Mouse (Mus musculus) testis, postnatal 14 days (tissue): Measurements from ENCODE around the gene Pola1.
"Not testable (repeated sequence)": the region's sequence is repeated elsewhere in the genome, so short reads cannot be mapped to it uniquely, and the experiment has no call there.

Experiments
- DNase-seq: peaks from one replicate; pipeline ENCODE4 v3.0.0; 2021; ENCODE audit warnings: low spot score

Gene Pola1

GRCm38 (mm10) chrX:93429738-93430260, 202.2 kb downstream of the Pola1 start:
- DNase-seq: no peak

GRCm38 (mm10) chrX:93428956-93429737, 202.8 kb downstream of the Pola1 start:
- no peak for DNase-seq

GRCm38 (mm10) chrX:93400871-93401270, 231.1 kb downstream of the Pola1 start:
- DNase-seq: not testable (repeated sequence)

GRCm38 (mm10) chrX:93397089-93397488, 234.9 kb downstream of the Pola1 start:
- DNase-seq: no peak

GRCm38 (mm10) chrX:93377285-93377972, 254.5 kb downstream of the Pola1 start:
- DNase-seq: no peak

- no peak for DNase-seq
Measured at GRCm38 (mm10) chrX:93373503-93373902, 258.5 kb downstream of the Pola1 start.

- DNase-seq: no peak
Measured at GRCm38 (mm10) chrX:93369708-93370107, 262.2 kb downstream of the Pola1 start.

- no peak for DNase-seq
Measured at GRCm38 (mm10) chrX:93368211-93368610, 263.7 kb downstream of the Pola1 start.

GRCm38 (mm10) chrX:93321336-93321735, 310.6 kb downstream of the Pola1 start:
- DNase-seq: no peak

- no peak for DNase-seq
Measured at GRCm38 (mm10) chrX:93319979-93320378, 312.0 kb downstream of the Pola1 start.

GRCm38 (mm10) chrX:93317577-93317976, 314.4 kb downstream of the Pola1 start:
- DNase-seq: no peak

- DNase-seq: no peak
Measured at GRCm38 (mm10) chrX:93305780-93306179, 326.2 kb downstream of the Pola1 start.

GRCm38 (mm10) chrX:93301798-93302197, 330.2 kb downstream of the Pola1 start:
- no peak for DNase-seq

GRCm38 (mm10) chrX:93300183-93300815, 331.7 kb downstream of the Pola1 start:
- no peak for DNase-seq

GRCm38 (mm10) chrX:93299771-93300170, 332.2 kb downstream of the Pola1 start:
- no peak for DNase-seq

- DNase-seq: no peak
Measured at GRCm38 (mm10) chrX:93299046-93299626, 332.8 kb downstream of the Pola1 start.

- DNase-seq: no peak
Measured at GRCm38 (mm10) chrX:93297001-93297441, 334.9 kb downstream of the Pola1 start.

GRCm38 (mm10) chrX:93295819-93296218, 336.1 kb downstream of the Pola1 start:
- DNase-seq: no peak

- no peak for DNase-seq
Measured at GRCm38 (mm10) chrX:93294736-93295490, 337.0 kb downstream of the Pola1 start.

GRCm38 (mm10) chrX:93292031-93292430, 339.9 kb downstream of the Pola1 start:
- no peak for DNase-seq

- DNase-seq: no peak
Measured at GRCm38 (mm10) chrX:93289851-93290380, 342.0 kb downstream of the Pola1 start.
